Mouse (Mus musculus): Measurements from ENCODE around the gene Flywch1.

Flywch1 gene

DNA sequence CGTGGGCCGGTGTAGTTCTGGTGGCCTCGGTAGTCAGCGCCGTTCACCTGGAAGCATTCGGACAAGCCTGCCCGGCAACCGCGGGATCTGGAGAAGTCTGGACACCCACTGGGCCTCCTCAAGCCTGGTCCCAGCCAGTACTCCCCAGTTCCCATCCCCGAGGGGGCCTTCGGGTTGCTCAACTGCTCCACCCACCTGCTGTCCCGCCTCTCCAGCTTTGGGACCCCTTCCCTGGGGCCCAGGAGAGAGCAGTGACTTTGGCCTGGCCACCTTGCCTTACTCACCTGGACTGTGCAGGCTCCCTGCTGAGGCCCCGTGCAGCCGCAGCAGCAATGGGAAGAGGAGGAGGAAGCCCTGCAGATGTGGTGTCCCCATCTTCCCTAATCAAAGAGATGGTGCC, 26.8 kb downstream of the Flywch1 start:
- DNase-seq (ENCODE audit: low read depth in 1 of 2, low spot score in 2 of 2), result no peak

DNA sequence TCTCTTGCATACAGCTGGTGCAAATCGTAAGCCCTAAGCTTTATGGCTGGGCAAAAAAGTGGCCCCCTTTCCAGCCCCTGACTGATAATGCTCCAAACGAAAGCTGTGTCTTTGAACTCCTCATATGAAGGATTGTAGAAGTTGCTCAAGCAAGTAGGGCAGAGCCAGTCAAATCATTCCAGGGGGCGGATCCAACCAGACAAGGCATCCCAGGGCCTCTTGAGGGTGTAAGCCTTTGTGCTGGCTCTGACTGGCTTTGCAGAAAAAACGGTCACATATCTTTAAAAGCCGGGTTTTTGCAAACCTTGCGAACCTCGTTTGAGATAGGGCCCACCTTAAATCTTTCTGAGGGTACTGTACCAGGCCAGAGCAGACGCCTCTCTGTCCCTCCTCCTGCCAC, 27.3 kb downstream of the Flywch1 start:
- no peak for DNase-seq (ENCODE audit: low read depth in 1 of 2, low spot score in 2 of 2)

DNA sequence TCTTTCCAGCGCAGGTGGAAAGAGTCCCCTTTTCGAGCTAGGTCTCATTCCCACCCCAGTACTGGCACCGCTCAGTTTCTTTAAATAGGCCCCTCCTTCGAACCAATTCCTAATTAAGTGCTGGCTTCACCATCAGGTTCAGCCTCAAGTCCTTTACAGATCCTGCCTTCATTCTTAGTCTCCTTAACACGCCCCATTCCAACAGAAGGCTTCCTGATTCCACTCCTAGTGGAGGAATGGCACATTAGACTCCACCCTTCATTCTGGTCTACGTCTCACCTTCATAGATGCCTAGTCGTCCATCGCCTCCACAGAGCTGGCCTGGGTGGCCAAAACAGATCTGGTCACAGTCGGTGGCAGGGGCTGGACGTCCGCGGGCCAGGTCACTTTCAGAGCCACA, 28.5 kb downstream of the Flywch1 start:
- no peak for DNase-seq (ENCODE audit: low read depth in 1 of 2, low spot score in 2 of 2)

DNA sequence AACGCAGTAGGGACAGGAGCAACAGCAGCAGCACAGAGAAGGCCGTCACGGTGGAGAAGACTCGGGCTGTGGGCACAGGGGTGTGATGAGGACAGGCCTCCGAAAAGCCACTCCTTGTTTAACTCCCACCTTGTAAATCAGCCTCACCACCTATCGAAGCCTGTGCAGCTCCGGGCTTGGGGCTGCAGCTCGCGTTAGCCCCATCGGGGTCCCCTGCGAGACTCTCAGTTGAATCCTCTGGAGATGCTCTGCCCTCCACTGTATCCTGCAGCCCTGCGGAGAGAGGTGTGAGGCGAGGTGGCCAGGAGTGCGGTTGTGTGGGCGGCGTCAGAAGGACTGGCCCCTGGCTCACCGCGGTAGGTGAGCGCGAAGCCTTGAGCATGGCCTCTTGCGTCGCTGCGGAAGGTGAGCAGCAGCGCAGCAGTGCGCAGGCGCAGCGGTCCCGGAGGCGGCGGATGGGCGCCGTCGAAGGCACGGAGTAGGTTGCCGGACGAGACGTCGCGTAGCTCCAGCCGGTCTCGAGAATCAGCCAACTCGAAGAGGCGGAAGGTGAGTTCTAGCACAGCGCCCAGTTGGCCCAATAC, 29.1 kb downstream of the Flywch1 start:
- DNase-seq (ENCODE audit: low read depth in 1 of 2, low spot score in 2 of 2), result no peak

DNA sequence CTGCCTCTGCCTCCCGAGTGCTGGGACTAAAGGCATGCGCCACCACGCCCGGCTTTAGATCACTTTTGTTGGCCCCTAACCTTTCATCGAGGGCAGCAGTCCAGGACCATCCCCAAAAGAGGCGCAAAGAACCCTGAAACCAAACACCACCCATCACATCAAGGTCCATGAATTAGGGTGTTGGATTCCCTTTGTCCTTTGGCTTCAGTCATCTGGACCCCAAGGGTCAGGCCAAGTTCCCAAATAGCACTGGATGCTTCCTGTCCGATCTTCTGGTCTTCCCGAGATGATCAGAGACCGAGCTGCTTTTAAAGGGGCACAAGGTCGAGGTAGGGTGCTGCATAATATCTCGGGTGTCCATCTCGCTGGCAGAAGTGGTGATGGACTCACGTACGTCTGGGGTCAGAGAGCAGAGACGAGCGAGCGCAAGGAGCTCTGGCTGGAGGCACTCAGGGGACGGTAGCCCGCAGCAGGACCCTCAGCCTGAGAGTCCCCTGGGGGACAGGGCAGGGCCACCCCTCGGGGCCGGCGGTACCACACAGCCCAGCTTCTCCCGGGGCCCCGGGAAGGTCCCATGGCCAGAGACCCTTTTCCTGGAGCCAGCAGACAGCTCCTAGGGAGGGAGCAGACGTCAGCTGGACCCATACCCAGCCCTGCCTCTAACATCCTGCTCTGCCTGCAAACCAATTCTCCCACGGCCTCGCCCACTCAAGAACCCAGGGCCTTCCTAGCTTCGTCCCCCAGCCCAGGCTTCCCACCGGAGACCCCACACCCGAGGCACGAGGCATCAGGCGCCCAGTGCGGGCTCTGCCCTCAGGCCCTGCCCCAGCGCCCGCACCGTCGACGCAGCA, 29.8 kb downstream of the Flywch1 start:
- no peak for DNase-seq (ENCODE audit: low read depth in 1 of 2, low spot score in 2 of 2)

DNA sequence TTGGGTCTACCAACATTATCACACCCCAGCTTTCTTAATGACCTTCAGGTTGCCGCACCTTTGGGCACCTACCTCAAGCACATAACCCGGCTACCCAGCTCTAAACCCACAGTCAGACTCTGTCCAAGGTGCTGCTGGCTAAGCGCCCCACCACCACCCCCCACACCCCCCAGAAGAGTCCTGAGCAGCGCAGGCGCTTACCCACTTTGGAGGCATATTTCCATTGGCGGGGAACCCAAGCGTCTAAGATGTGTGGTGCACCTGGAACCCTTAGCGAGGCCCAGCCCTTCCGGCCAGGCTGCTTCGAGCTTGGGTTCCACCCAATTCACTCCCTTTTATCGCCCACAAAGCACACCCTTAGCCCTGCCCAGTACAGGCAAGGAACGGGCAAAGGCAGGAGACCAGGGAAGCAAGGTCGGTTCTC, 30.8 kb downstream of the Flywch1 start, which contains the start of gene Paqr4:
Gene Paqr4, minus strand, starts transcription at position 270 of the 424 bp plus-strand sequence.
- DNase-seq (ENCODE audit: low read depth in 1 of 2, low spot score in 2 of 2), result no peak

DNA sequence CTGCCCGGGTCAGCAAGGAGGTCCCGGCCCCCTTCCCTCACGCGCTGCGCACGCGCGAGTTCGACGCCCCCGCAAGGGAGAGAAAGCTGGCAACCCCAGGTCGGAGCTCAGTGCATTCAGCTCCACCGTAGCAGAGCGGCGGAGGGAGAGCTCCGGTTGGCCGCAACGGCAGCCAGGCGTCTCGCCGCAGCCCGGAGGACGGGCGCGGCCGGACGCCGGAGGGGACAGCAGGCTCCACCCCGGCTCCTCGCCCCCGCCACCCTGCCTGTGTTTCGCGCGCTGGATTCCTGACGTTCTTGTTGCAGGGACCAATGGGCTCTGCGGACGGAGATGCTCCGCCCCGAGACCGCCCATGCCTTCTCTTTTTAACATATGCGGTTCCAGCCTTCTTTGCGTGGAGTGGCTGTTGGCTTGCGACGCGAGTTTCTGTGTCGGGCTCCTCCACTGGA, 31.2 kb downstream of the Flywch1 start:
- peak in 1 of 2 experiments; percentile 57 for DNase-seq (ENCODE audit: low read depth in 1 of 2, low spot score in 2 of 2)

DNA sequence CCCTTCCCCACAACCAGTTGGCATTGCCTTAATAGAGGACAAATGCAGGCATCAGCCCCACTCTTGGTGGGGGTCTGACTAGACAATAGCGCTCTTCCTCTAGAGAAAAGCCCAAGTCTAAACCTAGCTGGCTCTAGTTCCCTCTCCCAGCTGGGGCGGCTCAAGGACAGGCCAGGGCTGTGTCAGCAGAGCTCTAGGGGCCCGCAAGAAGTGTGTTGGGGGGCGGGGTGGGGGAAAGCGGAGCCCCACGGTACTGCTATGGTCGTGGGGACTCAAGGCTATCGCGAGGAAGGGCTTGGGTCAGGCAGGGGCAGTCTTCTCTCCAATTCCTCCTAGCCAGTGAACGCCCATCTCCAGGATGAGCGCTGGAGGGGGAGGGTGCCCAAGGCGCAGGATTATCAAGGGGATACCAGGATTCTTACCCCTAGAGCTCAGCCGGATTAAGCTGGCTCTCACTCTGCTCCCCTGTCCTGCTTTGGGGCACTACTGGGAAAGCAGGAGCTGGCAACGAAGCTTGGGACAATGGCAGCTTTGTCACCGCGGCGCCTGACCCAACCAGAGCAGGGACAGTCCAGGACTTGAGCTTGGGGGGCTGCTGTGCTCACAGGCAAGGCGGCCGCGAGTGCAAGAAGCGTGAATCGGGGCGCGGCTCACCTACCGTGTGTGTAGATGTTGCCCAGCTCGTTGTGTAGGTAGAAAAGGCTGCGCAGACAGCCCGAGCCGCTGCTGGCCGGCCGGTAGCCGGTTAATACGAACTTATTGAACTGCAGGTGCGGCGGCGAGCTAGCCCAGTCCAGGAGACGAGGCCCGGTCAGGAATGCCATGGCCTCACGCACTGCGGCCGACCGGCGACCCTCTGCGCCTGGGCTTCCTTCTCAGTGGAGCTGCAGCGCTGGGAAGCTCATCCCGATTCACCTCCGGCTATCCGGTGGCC, 31.9 kb downstream of the Flywch1 start:
- DNase-seq (ENCODE audit: low read depth in 1 of 2, low spot score in 2 of 2), result no peak

DNA sequence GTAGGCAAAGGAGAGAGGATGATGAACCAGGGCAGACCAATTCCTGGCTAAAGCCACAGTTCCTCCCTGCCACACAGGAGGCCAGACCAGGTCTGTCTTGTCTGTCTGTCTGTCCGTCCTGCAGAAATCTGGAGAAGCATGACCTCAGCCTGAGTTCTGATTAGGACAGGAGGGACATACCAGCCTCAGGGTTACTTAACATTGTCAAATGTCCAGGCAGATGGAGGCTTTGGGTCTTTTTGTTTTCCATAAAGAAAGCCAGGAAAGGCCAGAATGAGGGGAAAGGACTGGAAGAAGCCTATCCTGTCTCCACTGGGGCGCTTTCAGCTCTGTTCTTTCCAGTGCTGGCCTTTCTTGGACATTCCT, 32.6 kb downstream of the Flywch1 start:
- DNase-seq (ENCODE audit: low read depth in 1 of 2, low spot score in 2 of 2), result no peak

DNA sequence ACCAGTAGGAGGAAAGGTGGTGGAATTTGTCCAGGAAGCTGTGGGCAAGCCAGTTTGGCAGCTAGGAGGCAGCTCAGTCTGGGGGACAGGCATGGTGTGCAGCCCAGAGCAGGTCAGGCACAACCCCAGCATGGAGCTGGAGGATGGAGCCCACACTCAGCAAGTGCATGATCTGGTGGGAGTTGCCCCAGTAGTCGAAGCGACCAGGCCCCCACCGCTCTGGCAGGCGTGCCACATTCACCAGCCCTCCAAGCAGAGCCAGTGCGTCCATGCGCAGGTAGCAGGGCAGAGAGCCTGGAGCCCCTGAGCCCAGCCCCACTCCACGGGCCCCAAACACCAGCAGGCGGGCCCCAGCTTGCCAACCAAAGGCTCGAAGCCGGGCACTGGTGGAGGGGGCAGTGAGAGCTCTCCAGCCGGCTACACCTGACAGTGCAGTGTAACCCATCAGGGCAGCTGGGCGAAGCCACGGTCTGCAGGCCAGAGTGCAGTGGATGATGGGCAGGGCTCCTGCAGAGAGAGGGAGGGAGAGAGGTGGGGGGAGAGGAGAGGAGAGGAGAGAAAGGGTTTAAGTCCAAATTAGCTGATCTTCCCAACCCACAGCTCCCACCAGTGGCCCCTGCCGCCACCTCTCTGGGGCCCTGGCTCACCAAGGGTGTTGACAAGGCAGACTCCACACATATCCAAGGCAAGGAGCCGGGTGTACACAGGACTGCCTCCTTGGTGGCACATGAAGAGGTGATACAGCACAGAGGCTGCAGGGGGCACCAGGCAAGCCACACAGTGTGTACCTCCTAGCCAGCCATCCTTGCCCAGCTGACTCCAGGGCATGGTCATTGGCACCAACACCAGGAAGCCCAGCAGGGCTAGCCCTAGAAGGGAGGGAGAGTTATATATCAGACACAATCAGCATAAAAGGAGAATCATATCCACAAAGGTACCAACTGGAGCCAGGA, 33.6 kb downstream of the Flywch1 start:
- no peak for DNase-seq (ENCODE audit: low read depth in 1 of 2, low spot score in 2 of 2)

DNA sequence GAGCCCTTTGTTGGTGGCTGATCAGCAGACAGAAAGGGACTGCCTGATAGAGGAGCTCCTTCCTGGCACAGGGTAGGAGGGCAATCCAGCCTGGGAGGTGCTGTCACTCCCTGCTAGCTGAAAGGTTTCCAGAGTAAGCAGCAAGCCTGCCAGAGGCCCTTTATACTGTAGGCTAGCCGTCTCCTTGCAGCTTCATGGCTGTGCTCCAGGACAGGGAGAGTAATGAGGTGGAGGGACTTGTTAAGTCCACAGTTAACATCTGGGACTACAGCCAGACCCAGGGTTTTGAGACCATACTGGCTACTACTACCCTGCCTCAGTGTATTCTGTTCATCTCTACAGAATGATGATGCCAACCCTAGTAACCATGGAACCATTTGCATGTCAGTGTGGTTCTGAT, 37.1 kb downstream of the Flywch1 start:
- no peak for DNase-seq (ENCODE audit: low read depth in 1 of 2, low spot score in 2 of 2)

DNA sequence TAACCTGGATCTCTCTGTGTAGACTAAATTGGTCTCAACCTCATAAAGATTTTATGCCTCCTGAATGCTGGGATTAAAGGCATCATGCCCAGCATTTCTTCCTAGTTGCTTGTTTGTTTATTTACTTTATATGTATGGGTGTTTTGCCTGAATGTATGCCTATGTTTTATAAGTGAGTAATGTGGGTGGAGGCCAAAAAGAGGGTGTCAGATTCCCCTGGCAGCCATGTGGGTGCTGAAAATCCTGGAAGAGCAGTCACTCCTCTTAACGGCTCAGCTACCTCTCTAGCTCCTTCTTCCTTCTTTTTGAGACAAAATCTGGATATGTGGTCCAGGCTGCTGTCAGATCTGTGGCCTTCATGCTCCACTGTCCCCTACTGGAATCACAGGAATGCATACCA, 41.0 kb downstream of the Flywch1 start:
- no peak for DNase-seq (ENCODE audit: low read depth in 1 of 2, low spot score in 2 of 2)

DNA sequence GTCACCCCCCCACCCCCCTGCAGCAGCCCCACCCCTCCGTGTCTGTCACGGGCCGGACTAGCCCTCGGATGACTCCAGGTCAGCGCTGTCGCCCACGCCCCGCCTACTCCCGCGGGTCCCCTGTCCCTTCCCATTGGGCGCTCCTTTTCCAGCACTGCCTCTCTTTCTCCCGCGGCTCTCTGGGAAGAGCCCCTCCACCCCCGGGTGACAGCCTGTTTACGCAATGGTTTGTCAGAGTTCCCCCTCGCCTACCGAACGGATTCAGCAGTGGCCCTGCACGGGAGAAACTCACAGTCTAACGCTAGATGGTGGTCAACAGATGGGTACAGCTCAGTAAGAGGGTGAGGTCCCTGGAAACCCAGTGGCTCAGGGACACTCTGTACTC, 44.7 kb downstream of the Flywch1 start:
- DNase-seq (ENCODE audit: low read depth in 1 of 2, low spot score in 2 of 2), result peak in 1 of 2 experiments; percentile 59

DNA sequence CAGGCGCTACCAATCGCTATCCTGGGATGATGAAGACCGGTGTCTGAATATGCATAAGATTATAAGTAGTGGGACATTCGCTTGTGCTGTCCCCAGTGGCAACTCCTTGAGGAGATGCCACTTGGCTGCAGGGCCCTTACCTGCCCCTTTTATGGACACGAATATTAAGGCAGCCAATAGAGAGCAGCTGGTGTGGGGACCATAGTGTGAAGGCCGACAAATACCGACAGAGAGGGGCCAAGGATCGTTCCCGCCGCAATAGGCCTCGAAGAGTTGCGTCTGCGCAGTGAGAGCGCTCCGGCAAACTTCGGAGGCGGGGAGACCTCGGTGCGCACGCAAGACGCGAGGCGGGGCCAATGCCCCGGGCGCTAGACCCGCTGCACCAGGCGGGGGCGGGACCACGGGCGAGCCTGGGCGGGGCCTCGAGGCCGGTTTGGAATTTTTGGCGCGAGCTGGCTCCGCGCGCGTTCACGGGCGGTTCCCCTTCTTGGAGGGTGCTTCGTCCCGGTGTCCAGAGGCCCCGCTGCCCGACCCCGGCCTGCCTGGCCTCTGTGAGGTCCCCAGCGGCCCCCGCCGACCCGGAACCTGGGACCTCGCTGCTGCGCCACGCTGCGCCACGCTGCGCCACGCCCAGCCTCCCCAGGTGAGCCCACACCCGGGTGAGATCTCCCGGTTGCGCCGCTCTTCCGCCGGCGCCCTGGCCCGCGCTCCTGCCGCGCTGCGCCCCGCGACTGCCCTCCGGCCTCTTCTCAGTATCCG, 45.2 kb downstream of the Flywch1 start, which contains the start of gene Pkmyt1:
Gene Pkmyt1, plus strand, starts transcription at position 338 of the 759 bp plus-strand sequence.
- peak; percentile 88 to 96 for DNase-seq (ENCODE audit: low read depth in 1 of 2, low spot score in 2 of 2)

DNA sequence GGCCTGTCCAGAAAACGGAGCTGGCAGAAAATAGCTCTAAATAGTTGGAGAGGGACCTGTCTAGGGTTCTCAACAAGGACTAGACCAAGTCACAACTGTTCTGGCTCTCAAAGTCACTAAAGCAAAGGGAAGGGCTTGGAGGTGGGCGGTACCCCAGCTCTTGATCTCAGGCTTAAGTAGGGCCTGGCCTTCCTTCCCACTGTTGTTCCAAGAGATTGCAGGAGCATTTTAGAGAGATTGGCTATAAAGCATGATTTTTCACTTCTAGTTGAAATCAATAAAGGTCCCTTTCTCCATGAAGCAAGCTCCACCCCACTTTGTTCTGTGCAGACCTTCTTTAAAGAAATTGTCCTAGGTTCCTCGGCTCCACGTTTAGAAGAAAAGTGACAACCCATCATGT, 45.9 kb downstream of the Flywch1 start:
- DNase-seq (ENCODE audit: low read depth in 1 of 2, low spot score in 2 of 2), result no peak

DNA sequence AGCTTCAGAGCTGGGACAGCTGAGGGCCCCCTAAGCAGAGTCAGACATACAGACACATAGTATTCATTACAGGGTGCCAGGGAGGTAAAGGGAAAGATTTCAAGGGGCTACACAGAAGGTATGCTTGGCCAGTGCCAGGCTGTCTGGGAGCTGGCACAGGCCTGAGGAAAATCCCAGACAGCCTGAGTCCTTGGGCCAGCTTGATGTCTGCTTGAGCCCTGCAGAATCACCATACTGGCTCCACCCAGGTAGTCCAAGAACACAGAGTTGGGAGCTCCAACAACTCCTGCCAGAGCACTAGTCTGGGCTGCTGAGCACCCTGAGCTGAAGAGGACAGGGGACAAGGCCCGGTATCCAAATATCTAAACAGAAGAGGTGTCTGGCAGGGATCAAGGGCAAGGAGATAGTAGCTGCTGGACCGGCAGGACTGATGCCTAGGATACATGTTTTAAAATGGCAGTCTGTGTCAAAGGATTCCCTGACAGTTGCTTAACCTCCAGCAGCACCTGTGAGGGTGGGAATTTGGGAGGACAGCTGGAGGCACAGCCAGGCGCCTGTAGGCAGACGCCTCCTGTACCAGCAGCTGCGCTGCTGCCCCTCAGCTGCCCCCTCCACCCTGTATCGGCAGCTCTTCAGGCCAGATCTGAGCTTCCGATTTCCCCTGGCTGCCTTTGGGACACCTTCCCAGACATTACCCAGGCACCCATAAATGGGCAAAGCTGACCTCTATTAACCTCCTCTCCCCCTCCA, 48.9 kb downstream of the Flywch1 start, which contains the start of gene 1520401A03Rik:
Gene 1520401A03Rik, minus strand, starts transcription at position 408 of the 750 bp plus-strand sequence.
- no peak for DNase-seq (ENCODE audit: low read depth in 1 of 2, low spot score in 2 of 2)

DNA sequence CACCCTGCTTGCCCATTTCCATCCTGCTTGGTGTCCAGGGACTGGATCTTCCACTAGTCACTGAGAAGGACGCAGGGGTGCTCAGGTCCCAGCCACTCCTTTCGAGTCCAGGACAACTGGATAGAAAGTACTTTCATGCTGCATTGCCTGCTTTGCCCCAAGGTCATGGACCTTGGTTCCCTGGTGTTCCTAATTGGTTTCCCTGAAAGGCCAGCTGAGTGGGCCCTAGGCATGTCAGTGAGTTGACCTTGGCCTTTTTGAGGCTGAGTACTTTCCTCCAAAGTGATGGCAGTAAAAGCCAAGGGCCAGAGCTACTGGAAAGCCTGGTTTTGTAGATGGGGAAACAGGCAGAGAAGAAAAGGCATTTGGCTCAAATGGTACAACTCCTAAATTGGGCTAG, 49.5 kb downstream of the Flywch1 start:
- no peak for DNase-seq (ENCODE audit: low read depth in 1 of 2, low spot score in 2 of 2)

DNA sequence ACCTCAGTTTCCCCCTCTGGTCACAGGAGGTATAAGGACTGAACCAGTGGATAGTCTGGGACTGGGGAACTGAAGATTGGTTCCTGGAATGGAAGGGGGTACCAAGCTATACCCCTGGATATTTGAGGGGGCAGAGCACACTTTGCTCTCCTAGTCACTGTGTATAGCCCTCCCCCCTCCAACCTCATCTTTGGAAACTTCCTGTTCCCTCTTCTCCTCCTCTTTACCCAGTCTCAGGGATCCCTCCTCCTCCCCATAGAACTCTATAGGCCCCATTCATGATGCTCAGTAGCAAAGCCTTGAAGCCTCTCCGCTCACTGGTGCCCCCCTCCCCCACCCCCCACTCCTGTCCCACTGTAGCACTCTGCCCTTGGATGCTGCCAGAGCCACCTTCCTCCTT, 51.9 kb downstream of the Flywch1 start:
- DNase-seq (ENCODE audit: low read depth in 1 of 2, low spot score in 2 of 2), result no peak

DNA sequence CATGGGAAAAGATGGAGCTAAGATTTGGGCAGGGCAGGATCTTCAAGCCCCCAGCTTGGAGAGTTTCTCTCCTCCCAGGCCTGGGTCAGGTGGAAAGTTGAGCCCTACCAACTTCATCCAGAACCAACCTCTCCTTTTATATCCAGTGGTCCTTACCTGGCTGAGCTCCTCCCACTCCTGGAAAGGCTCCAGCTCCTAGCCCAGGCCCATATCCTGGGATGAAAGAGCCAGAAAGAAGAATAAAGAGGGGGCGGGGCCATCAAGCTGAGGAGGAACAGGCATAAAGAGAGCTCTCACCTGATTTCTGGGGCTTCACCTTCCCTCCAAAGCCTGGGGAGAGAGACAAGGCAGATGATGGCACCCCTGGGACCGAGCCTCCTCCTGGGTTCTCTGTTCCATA, 54.4 kb downstream of the Flywch1 start:
- DNase-seq (ENCODE audit: low read depth in 1 of 2, low spot score in 2 of 2), result no peak

All from monocyte, adult 2 months (primary cell).